Mouse (Mus musculus) left cerebral cortex, postnatal 10 days (tissue): ENCODE results near the gene Agap1. TPM values are rescaled to one million over a fixed set of nuclear protein-coding genes. Genes with fewer than 3 reads are reported as not detected.

ENCODE experiments used
- DNase-seq, 2 experiments: peaks; one replicate each; pipeline ENCODE4 v3.0.0; 2021 to 2022; ENCODE audit warnings: low spot score in 2 of 2, mixed read lengths in 1 of 2; ENCODE audit errors: extremely low spot score in 1 of 2
- intact Hi-C: fragments of 180-260 bp; cut with DNase I; formaldehyde crosslinking; loops from one replicate; pipeline ENCODE4 v1.15.1; 2025
- total RNA-seq, 2 experiments: library from RNA; stranded (reverse); gene quantifications; 2 replicates each; pipeline ENCODE4 v1.2.3; 2021

The Agap1 gene
- total RNA-seq, 2 experiments from 2014 or later = 300 to 303 TPM

GRCm38 (mm10) chr1:89823036-89823435 is 368.4 kb downstream of the Agap1 start:
- no peak for DNase-seq
- intact Hi-C loops = no loop called here

- no peak for DNase-seq
- intact Hi-C loops = no loop called here
These were observed 372.4 kb downstream of the Agap1 start for GRCm38 (mm10) chr1:89827051-89827450.

- intact Hi-C loops = no loop called here
These were observed 376.5 kb downstream of the Agap1 start for GRCm38 (mm10) chr1:89831095-89831494.

GRCm38 (mm10) chr1:89844064-89844463 is 389.5 kb downstream of the Agap1 start:
- intact Hi-C loops = no loop called here

More at GRCm38 (mm10) chr1:89831095-89831494, 376.5 kb downstream of the Agap1 start:
- no peak for DNase-seq

GRCm38 (mm10) chr1:89845487-89845886 is 390.9 kb downstream of the Agap1 start:
- DNase-seq = no peak
- intact Hi-C loops = no loop called here

More at GRCm38 (mm10) chr1:89844064-89844463, 389.5 kb downstream of the Agap1 start:
- DNase-seq = no peak

GRCm38 (mm10) chr1:89846148-89846547 is 391.5 kb downstream of the Agap1 start:
- intact Hi-C loops = no loop called here
- no peak for DNase-seq

- DNase-seq = no peak
- intact Hi-C loops = no loop called here
These were observed 393.9 kb downstream of the Agap1 start for GRCm38 (mm10) chr1:89848356-89849039.

GRCm38 (mm10) chr1:89849151-89849860 is 394.7 kb downstream of the Agap1 start:
- intact Hi-C loops = no loop called here
- no peak for DNase-seq

- intact Hi-C loops = no loop called here
These were observed 395.2 kb downstream of the Agap1 start for GRCm38 (mm10) chr1:89849861-89850230.

GRCm38 (mm10) chr1:89850681-89851414 is 396.2 kb downstream of the Agap1 start:
- DNase-seq = no peak
- intact Hi-C loops = no loop called here

More at GRCm38 (mm10) chr1:89849861-89850230, 395.2 kb downstream of the Agap1 start:
- DNase-seq = peak; percentile 35 to 60

- DNase-seq = peak in 1 of 2 experiments; percentile 56
- intact Hi-C loops = no loop called here
These were observed 404.6 kb downstream of the Agap1 start for GRCm38 (mm10) chr1:89859182-89859581.

GRCm38 (mm10) chr1:89860017-89860730 is 405.6 kb downstream of the Agap1 start:
- intact Hi-C loops = no loop called here
- DNase-seq = peak in 1 of 2 experiments; percentile 51

GRCm38 (mm10) chr1:89865787-89866186 is 411.2 kb downstream of the Agap1 start:
- DNase-seq = no peak
- intact Hi-C loops = no loop called here

- intact Hi-C loops = no loop called here
- DNase-seq = no peak
These were observed 413.2 kb downstream of the Agap1 start for GRCm38 (mm10) chr1:89867847-89868246.

- DNase-seq = no peak
- intact Hi-C loops = no loop called here
These were observed 415.7 kb downstream of the Agap1 start for GRCm38 (mm10) chr1:89870134-89870905.

GRCm38 (mm10) chr1:89870906-89871211 is 416.3 kb downstream of the Agap1 start:
- DNase-seq = no peak
- intact Hi-C loops = no loop called here

GRCm38 (mm10) chr1:89876346-89877072 is 421.9 kb downstream of the Agap1 start:
- peak in 1 of 2 experiments; percentile 57 for DNase-seq

GRCm38 (mm10) chr1:89878496-89878895 is 423.9 kb downstream of the Agap1 start:
- intact Hi-C loops = no loop called here
- DNase-seq = no peak

More at GRCm38 (mm10) chr1:89876346-89877072, 421.9 kb downstream of the Agap1 start:
- intact Hi-C loops = no loop called here
